Comparison of ENCODE assay signal across 7 mouse cellular contexts in the genomic region with DNA sequence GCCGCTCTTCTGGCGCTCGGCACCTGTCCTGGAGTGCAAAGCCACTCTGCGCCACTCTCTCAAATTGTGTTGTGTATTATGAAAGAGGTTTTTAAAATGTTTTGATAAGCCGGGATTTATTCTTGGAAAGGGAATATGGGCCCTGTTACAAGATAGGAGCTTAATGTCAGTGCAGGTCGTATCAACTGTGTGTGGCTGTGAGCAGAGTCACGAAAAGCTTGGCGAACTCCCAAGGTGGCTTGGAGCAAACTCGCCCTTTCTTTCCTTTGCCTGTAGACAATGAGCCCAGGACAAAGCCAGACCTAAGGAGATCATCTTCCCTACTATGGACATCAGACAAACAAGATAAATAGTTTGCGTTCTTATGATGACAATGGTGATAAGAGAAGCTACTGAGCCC.
DNase-seq lines count a peak whose midpoint lies in the region; ATAC-seq and TF ChIP-seq lines count a peak whose summit lies in the region.

No protein-coding gene starts in this region.

- no peaks in the 10 kb centered on the region for H3K9me3 ChIP-seq in liver, embryonic 12.5 days (replicated peaks)
- H3K9me3 ChIP-seq in intestine, embryonic 14.5 days (ENCODE audit: control insufficient read depth, low read length), result no peaks in the 10 kb centered on the region
- H3K9me3 ChIP-seq in stomach, embryonic 15.5 days, result no peaks in the 10 kb centered on the region

- TF ChIP-seq POLR2A in liver, adult 2 months (IDR thresholded peaks at IDR 0.05; ENCODE audit: extremely low read depth, insufficient read depth, low read length), result no peak
- TF ChIP-seq POLR2A in cortical plate, adult 2 months (IDR thresholded peaks at IDR 0.05; ENCODE audit: extremely low read depth, insufficient read depth, low read length), result no peak

- no peak overlapping the region for H3K27ac ChIP-seq in liver, adult 2 months (replicated peaks; ENCODE audit: insufficient read depth, low read depth, low read length)
- H3K27ac ChIP-seq in liver, embryonic 12.5 days, result no peak overlapping the region
- peak overlapping the region; percentile 41 for H3K27ac ChIP-seq in cortical plate, adult 2 months (ENCODE audit: insufficient read depth, low read length)
- H3K27ac ChIP-seq in intestine, embryonic 14.5 days (ENCODE audit: low read depth), result peak overlapping the region; percentile 76
- peak overlapping the region; percentile 88 for H3K27ac ChIP-seq in stomach, embryonic 15.5 days

- WGBS in liver, adult 2 months, result 47% methylated on average over 10 of the region's 10 CpGs
- 51% methylated on average over 10 of the region's 10 CpGs for WGBS in liver, embryonic 12.5 days (ENCODE audit: insufficient replicate concordance)
- WGBS in intestine, embryonic 14.5 days, result 62% methylated on average over 10 of the region's 10 CpGs
- WGBS in stomach, embryonic 15.5 days, result 45% methylated on average over 10 of the region's 10 CpGs

- no peak for TF ChIP-seq CTCF in liver, adult 2 months (IDR thresholded peaks at IDR 0.05; ENCODE audit: low read depth, low read length)
- TF ChIP-seq CTCF in cortical plate, adult 2 months (IDR thresholded peaks at IDR 0.05; ENCODE audit: extremely low read depth, insufficient read depth, low read length), result no peak

- no peaks in the 10 kb centered on the region for H3K79me2 ChIP-seq in liver, adult 2 months (ENCODE audit: control insufficient read depth, insufficient read depth, low read length)

- no peak overlapping the region for H3K4me3 ChIP-seq in liver, adult 2 months (ENCODE audit: insufficient read depth, low read depth, low read length)
- H3K4me3 ChIP-seq in liver, embryonic 12.5 days, result no peak overlapping the region
- H3K4me3 ChIP-seq in cortical plate, adult 2 months (ENCODE audit: insufficient read depth, low read length), result no peak overlapping the region
- H3K4me3 ChIP-seq in intestine, embryonic 14.5 days (ENCODE audit: low read depth, low read length), result no peak overlapping the region
- no peak overlapping the region for H3K4me3 ChIP-seq in stomach, embryonic 15.5 days (replicated peaks)

- DNase-seq in liver, adult 2 months (ENCODE audit: extremely low read depth, low read depth, low spot score), result peak; percentile 32
- no peak for DNase-seq in intestine, embryonic 14.5 days (ENCODE audit: low spot score)
- no peak for DNase-seq in B cell, adult 2 months
- no peak for DNase-seq in spleen, postnatal 4 days (ENCODE audit: low spot score in 2 of 2)

- peaks cover 2% of the 10 kb centered on the region; the same call in 1 of the 2 replicates for H3K4me1 ChIP-seq in liver, adult 2 months (ENCODE audit: control insufficient read depth, insufficient read depth, low read length)
- 0 out of 2 replicates have a peak, but pooled peaks cover 16% of the 10 kb centered on the region for H3K4me1 ChIP-seq in liver, embryonic 12.5 days
- H3K4me1 ChIP-seq in cortical plate, adult 2 months (ENCODE audit: control insufficient read depth, insufficient read depth, low read length), result peaks cover 4% of the 10 kb centered on the region
- H3K4me1 ChIP-seq in intestine, embryonic 14.5 days (replicated peaks; ENCODE audit: control insufficient read depth, insufficient read depth, low read length), result peaks cover 19% of the 10 kb centered on the region; the same call in 1 of the 2 replicates
- H3K4me1 ChIP-seq in stomach, embryonic 15.5 days, result peaks cover 20% of the 10 kb centered on the region

- H3K9ac ChIP-seq in liver, adult 2 months (ENCODE audit: low read depth, low read length), result no peak overlapping the region
- H3K9ac ChIP-seq in liver, embryonic 12.5 days, result no peak overlapping the region
- H3K9ac ChIP-seq in intestine, embryonic 14.5 days (ENCODE audit: low read length), result no peak overlapping the region
- no peak overlapping the region for H3K9ac ChIP-seq in stomach, embryonic 15.5 days

- H3K36me3 ChIP-seq in liver, adult 2 months (ENCODE audit: control insufficient read depth, insufficient read depth, low read length), result no peaks in the 10 kb centered on the region
- no peaks in the 10 kb centered on the region for H3K36me3 ChIP-seq in liver, embryonic 12.5 days
- no peaks in the 10 kb centered on the region for H3K36me3 ChIP-seq in intestine, embryonic 14.5 days (ENCODE audit: control insufficient read depth, insufficient read depth, low read length)
- no peaks in the 10 kb centered on the region for H3K36me3 ChIP-seq in stomach, embryonic 15.5 days

- ATAC-seq in liver, embryonic 12.5 days, result no peak
- ATAC-seq in intestine, embryonic 14.5 days (replicated peaks; ENCODE audit: low FRiP score, low TSS enrichment, low read depth), result no peak
- 0 out of 2 replicates have a peak, but pooled peaks have one; percentile 19 for ATAC-seq in stomach, embryonic 15.5 days (ENCODE audit: insufficient read depth, low FRiP score, low read depth)

- H3K4me2 ChIP-seq in liver, embryonic 12.5 days, result no peak overlapping the region
- H3K4me2 ChIP-seq in intestine, embryonic 14.5 days (ENCODE audit: low read length), result 0 out of 2 replicates have a peak overlapping the region, but pooled peaks have one; percentile 28
- H3K4me2 ChIP-seq in stomach, embryonic 15.5 days, result peak overlapping the region; percentile 43

- no peaks in the 10 kb centered on the region for H3K27me3 ChIP-seq in liver, adult 2 months (ENCODE audit: control insufficient read depth, insufficient read depth, low read length)
- H3K27me3 ChIP-seq in liver, embryonic 12.5 days (replicated peaks), result peaks cover 6% of the 10 kb centered on the region
- no peaks in the 10 kb centered on the region for H3K27me3 ChIP-seq in intestine, embryonic 14.5 days (replicated peaks; ENCODE audit: control insufficient read depth, insufficient read depth, low read length)
- no peaks in the 10 kb centered on the region for H3K27me3 ChIP-seq in stomach, embryonic 15.5 days (replicated peaks)

Comparison
In these comparisons a context has a peak if more than half of its experiments do, and no peak if none do; other contexts are left out.
1. H3K27ac ChIP-seq: peak in cortical plate, adult 2 months (single experiment), intestine, embryonic 14.5 days (single experiment) and stomach, embryonic 15.5 days (single experiment); none in liver, adult 2 months (single experiment) and liver, embryonic 12.5 days (single experiment).